Mouse (Mus musculus) small intestine, adult 10 weeks (tissue): ENCODE data around the gene Mrpl4. TPM values are rescaled to one million over a fixed set of nuclear protein-coding genes. Genes with fewer than 3 reads are reported as not detected.

Experiments
- polyA plus RNA-seq: library from polyadenylated mRNA; stranded (reverse); fragments of 350-450 nt; fragmentation: Illumina TruSeq; extraction: RNeasy Lipid Tissue Mini Kit (QIAGEN cat#74804); gene quantifications from one replicate; pipeline ENCODE4 v1.2.3, GENCODE M21; 2014; ENCODE audit warnings: low replicate concordance

Gene Mrpl4
- 1.6 TPM for polyA plus RNA-seq

DNA sequence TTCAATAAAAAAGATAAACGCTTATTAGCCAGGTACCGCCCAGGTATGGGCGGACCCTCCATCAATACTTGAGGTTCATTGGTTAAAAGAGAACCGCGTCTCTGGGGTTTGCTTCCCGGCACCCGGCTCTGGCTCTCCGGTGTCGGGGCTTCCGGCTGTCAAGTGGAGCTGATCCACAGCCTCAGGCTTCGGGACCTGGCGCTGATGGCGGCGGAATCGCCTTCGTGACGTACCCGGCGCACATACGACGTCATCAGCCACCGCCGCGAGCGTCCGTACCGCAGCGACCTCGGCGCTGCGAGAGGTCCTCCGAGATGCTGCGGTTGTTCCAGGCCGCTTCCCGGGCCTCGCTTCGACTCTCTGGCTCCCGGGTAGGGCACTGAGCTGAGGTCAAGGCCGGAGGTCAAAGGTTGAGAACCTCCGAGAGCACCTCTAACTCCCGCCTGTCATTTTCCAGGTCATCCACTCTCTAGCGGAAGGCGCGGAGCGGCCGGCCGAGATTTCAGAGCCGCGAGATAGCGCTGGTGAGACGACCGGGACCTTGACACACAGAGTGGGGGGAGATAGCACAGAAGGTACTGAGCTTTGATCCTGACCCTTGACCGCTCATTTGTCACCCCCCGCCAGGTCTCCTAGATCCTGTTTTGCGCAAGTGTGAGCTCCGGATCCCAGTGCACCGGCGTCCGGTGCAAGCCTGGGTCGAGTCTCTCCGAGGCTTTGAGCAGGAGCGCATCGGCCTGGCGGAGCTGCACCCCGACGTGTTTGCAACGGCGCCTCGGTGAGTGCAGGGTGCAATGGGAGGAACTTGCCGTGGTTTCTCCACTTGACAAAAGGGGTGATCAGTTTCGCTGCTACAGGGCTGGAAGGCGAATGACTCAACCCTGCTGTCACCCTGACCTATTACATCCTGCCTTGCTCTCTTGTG lies at the start of gene Mrpl4:
Gene Mrpl4 (plus strand): TSS at position 112 of the 925 bp plus-strand sequence.

GRCm38 (mm10) chr9:20959430-20959938 lies 43.1 kb upstream of the Mrpl4 start, which contains the start of gene Dnmt1:
TSS of gene Dnmt1 (minus strand) at chr9:20959888.

DNA sequence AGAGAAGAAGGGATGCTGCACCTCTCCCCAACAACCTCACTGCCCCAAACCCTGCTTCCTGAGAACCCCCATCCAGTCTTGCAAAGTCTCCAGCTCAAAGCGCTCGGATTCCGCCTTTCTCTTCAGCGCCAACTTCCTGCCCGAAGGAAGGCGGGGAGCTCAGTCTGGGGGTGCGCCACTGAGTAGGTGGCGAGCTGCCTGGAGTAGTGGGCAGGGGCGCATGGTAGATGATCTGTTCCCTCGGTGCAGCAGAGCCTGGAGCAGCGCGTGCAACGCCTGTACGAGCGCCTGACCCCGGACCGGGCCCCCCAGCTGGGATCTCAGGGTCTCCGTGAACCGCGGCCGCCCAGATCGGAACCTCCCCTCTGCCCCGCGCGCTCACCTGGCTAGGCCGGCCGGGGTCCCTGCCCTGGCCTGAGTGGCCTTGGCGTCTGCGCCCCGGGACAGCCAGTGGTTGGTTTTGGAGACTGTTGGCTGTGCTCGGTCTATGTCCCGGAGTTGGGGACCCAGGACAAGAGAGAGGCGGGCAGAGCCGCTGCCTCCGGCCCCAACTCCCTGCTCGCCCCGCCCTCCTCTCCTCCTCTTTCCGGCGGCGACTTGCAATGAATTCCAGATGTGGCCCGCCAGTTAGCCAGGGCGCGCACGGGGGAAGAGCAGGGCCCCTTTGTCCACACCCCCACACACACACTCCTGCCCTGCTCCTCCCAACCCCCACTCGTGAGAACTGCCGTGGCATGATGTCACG lies 26.1 kb upstream of the Mrpl4 start, which contains the start of gene S1pr2:
Gene S1pr2 (minus strand): TSS at position 566 of the 745 bp plus-strand sequence.

DNA sequence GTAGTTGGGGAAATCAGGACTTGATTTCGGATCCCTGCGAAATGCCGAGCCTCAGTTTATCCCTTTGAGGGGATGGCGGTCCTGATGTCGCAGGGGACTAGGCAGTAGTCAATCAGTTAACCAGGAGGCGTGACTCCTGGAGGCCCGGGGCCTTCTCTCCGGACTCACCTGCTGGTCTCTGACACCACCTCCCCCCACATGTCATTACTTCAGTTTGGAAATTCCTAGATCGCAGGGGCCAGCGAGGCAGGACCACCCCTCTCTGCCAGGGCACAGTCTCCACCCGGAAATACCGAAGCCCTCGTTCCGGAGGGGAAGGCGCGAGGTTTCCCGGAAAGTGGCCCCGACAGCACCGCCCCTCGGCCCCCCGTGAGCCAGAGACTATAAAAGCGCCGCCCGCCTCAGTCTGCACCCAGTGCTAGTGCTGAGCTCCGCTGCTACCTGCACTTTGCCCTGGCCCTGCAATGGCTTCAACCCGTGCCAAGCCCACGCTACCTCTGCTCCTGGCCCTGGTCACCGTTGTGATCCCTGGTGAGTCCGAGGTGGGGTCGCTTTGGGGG lies 13.1 kb downstream of the Mrpl4 start, which contains the start of gene Icam1:
Gene Icam1 (plus strand): TSS at position 415 of the 560 bp plus-strand sequence.

GRCm38 (mm10) chr9:21029291-21030054 lies 26.9 kb downstream of the Mrpl4 start, which contains the start of gene Icam4:
TSS of gene Icam4 (plus strand) at chr9:21029373.

DNA sequence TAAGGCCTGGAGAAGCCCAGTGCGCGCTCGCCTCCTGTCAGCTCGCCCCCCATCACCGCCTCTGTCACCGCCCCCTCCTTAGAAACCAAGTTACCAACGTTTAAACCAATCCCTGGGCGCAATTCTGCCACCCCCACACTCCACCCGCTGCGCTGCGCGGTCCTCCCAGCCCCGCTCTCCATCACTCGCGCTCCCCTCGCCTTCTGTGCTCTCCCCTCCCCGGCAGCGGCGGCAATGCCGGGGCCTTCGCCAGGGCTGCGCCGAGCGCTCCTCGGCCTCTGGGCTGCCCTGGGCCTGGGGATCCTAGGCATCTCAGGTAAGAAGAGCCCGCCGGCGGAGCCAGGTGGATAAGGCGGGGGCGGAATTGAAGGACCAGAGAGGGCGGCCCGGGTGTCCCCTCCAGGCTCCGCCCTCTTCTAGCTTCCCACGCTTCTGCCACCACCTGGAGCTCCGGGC lies 29.4 kb downstream of the Mrpl4 start, which contains the start of gene Icam5:
Gene Icam5 (plus strand): TSS at position 178 of the 456 bp plus-strand sequence.

Other genes starting within 250 kb of the Mrpl4 start
- gene Col5a3, start 187.7 kb upstream of the Mrpl4 start, polyA plus RNA-seq = 0.15 TPM
- not detected for gene Rdh8, start 184.2 kb upstream of the Mrpl4 start, polyA plus RNA-seq
- 3.6 TPM for gene A230050P20Rik, start 134.1 kb upstream of the Mrpl4 start, polyA plus RNA-seq
- gene Angptl6, start 123.0 kb upstream of the Mrpl4 start, polyA plus RNA-seq = not detected
- gene Ppan, start 114.6 kb upstream of the Mrpl4 start, polyA plus RNA-seq = 0.48 TPM
- 8.9 TPM for gene Eif3g, start 104.1 kb upstream of the Mrpl4 start, polyA plus RNA-seq
- 5.3 TPM for gene Dnmt1, start 42.9 kb upstream of the Mrpl4 start, polyA plus RNA-seq
- 0.07 TPM for gene S1pr2, start 26.0 kb upstream of the Mrpl4 start, polyA plus RNA-seq
- gene Icam1, start 13.2 kb downstream of the Mrpl4 start, polyA plus RNA-seq = 2.1 TPM
- not detected for gene Icam4, start 26.6 kb downstream of the Mrpl4 start, polyA plus RNA-seq
- not detected for gene Icam5, start 29.3 kb downstream of the Mrpl4 start, polyA plus RNA-seq
- not detected for gene Zglp1, start 64.4 kb downstream of the Mrpl4 start, polyA plus RNA-seq
- 0.22 TPM for gene Gm49373, start 70.4 kb downstream of the Mrpl4 start, polyA plus RNA-seq
- not detected for gene Fdx1l, start 70.9 kb downstream of the Mrpl4 start, polyA plus RNA-seq
- 1.3 TPM for gene Gm38431, start 89.3 kb downstream of the Mrpl4 start, polyA plus RNA-seq
- gene Raver1, start 89.3 kb downstream of the Mrpl4 start, polyA plus RNA-seq = 10.2 TPM
- gene Tyk2, start 128.5 kb downstream of the Mrpl4 start, polyA plus RNA-seq = 2.3 TPM
- gene Cdc37, start 147.2 kb downstream of the Mrpl4 start, polyA plus RNA-seq = 1.6 TPM
- gene Pde4a, start 163.0 kb downstream of the Mrpl4 start, polyA plus RNA-seq = 0.48 TPM
- 5.1 TPM for gene Keap1, start 236.6 kb downstream of the Mrpl4 start, polyA plus RNA-seq
- not detected for gene S1pr5, start 245.7 kb downstream of the Mrpl4 start, polyA plus RNA-seq